Mouse (Mus musculus) hindbrain, embryonic 12.5 days (tissue): ENCODE measurements around the gene Tnpo3. TPM values are rescaled to one million over a fixed set of nuclear protein-coding genes. Genes with fewer than 3 reads are reported as not detected.

Experiments used
- ATAC-seq: fragments of 200-750 bp; cut with Nextera tagmentation; 2 replicates; pipeline ENCODE4 v1.8.0; 2017; ENCODE audit warnings: moderate TSS enrichment; ENCODE audit not compliant: low FRiP score
- H3K27ac ChIP-seq: fragments of 300-500 bp; sonication (generic); 2 replicates; pipeline ENCODE4 v1.5.1; 2016; ENCODE audit warnings: mild to moderate bottlenecking
- H3K27me3 ChIP-seq: fragments of 300-500 bp; sonication (generic); 2 replicates; pipeline ENCODE4 v1.6.1; 2016; ENCODE audit warnings: mild to moderate bottlenecking
- H3K36me3 ChIP-seq: fragments of 300-500 bp; sonication (generic); 2 replicates; pipeline ENCODE4 v1.6.1; 2016; ENCODE audit warnings: mild to moderate bottlenecking
- H3K4me1 ChIP-seq: fragments of 300-500 bp; sonication (generic); 2 replicates; pipeline ENCODE4 v1.6.1; 2016
- H3K4me2 ChIP-seq: fragments of 300-500 bp; sonication (generic); replicated peaks from 2 replicates; pipeline ENCODE4 v1.6.1; 2016; ENCODE audit warnings: mild to moderate bottlenecking
- H3K4me3 ChIP-seq: fragments of 300-500 bp; sonication (generic); 2 replicates; pipeline ENCODE4 v1.5.1; 2016; ENCODE audit warnings: mild to moderate bottlenecking
- H3K9ac ChIP-seq: fragments of 300-500 bp; sonication (generic); 2 replicates; pipeline ENCODE4 v1.6.1; 2016; ENCODE audit warnings: mild to moderate bottlenecking, moderate library complexity
- H3K9me3 ChIP-seq: fragments of 300-500 bp; sonication (generic); replicated peaks from 2 replicates; pipeline ENCODE4 v1.6.1; 2016; ENCODE audit warnings: mild to moderate bottlenecking
- WGBS: fragments of 180-500 bp; shearing (Covaris S2); methylation state at CpG from one replicate; pipeline ENCODE4 v1.1.7; 2016; 5-methylcytosine and 5-hydroxymethylcytosine counted together
- polyA plus RNA-seq: library from polyadenylated mRNA; unstranded; fragments of >200 nt; fragmentation: Nextera tagmentation; extraction: Ambion mirVana; gene quantifications from 2 replicates; pipeline ENCODE4 v1.2.1, GENCODE M21; 2016

Gene Tnpo3
- polyA plus RNA-seq, 1 experiment from 2014 or later: 107 TPM

DNA sequence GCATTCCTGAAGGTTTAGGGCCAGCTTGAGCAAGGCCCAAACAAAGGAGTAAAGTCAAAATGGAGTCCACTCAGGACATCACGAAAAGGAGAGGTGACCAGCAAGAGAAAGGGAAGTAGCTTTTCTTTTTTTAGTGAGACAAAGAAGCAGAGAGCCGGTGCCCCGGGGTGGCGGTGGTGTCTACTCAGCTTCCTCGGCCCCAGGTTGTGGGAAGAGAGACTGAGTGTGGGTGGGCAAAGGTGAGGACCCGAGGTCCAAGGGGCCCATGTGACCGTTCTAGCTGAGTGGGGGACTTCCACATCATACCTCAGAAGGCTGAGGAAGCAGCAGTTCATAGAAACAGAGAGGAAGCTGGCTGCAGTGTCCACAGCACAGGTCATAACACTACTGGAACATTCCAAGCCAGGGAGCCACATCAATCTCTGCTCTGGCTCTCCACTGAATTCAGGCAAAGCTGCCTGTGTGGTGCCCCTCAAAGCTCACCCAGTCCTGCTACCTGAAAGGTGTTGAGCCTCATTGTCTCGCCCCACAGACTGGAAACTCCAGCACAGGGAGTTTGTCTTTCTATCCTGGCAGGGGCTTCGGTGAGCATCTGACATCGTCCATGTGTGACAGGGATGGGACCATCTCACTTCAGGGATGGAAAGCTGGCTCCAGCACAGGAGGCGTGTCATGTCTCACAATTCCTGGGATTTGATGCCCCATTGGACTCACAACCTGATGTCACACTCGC, 86.2 kb downstream of the Tnpo3 start:
- Histone ChIP-seq H3K27me3 (peaks cover 38% of the 10 kb centered on the region), H3K36me3 (no peaks in the 10 kb centered on the region), H3K4me1 (peaks cover 22% of the 10 kb centered on the region), H3K27ac (no peak overlapping the region), H3K9ac (no peak overlapping the region), H3K9me3 (peaks cover 4% of the 10 kb centered on the region; the same call in 1 of the 2 replicates), H3K4me3 (no peak overlapping the region), H3K4me2 (no peak overlapping the region)
- ATAC-seq: no peak
- WGBS: 76% methylated on average over 12 of the region's 12 CpGs

DNA sequence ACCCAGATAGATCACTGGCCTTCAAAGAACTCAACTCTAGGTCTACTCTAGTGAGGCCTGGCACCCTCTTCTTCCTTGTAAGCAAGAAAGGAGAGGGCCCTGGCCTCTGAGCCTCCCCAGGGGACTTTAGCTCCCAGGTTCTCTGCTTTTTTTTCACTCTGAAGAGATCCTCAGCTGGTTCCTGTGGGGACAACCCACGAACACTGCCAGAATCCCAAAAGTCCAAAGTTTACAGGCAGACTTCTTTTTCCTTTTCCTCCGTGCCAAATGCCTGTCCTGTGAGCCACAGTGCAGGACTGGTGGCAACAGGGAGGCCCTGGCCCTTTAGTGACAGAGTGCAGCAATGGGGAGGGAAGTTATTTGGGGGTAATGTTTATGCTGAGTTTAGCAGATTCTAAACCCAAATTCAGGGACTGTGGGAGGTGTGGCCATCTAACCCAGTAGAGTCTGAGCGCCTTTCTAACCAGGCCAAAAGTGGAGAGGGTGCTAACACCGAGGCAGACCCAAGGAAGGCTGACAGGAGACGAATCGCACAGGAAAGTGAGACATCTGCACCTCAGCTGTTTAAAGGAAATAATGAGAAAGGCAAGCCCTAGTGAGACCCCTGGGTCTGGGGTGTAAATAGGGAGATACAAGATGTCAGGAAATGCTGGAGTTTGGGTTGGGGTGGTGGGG, 86.9 kb downstream of the Tnpo3 start:
- no peak overlapping the region for H3K27ac ChIP-seq
- peaks cover 31% of the 10 kb centered on the region for H3K27me3 ChIP-seq
- 68% methylated on average over 6 of the region's 6 CpGs for WGBS
- no peak for ATAC-seq
- no peak overlapping the region for H3K4me3 ChIP-seq
- H3K9ac ChIP-seq: no peak overlapping the region
- peaks cover 15% of the 10 kb centered on the region for H3K4me1 ChIP-seq
- H3K4me2 ChIP-seq: no peak overlapping the region
- no peaks in the 10 kb centered on the region for H3K36me3 ChIP-seq
- H3K9me3 ChIP-seq: peaks cover 4% of the 10 kb centered on the region; the same call in 1 of the 2 replicates

GRCm38 (mm10) chr6:29517139-29517538, 92.5 kb downstream of the Tnpo3 start:
- WGBS: 8% methylated on average over 5 of the region's 5 CpGs
- Histone ChIP-seq H3K9me3 (no peaks in the 10 kb centered on the region), H3K4me3 (no peak overlapping the region), H3K4me2 (no peak overlapping the region), H3K36me3 (no peaks in the 10 kb centered on the region), H3K4me1 (peaks cover 5% of the 10 kb centered on the region), H3K27ac (no peak overlapping the region), H3K27me3 (peaks cover 13% of the 10 kb centered on the region; the same call in 1 of the 2 replicates), H3K9ac (no peak overlapping the region)
- ATAC-seq: peak; percentile 49; the same call in 1 of the 2 replicates

DNA sequence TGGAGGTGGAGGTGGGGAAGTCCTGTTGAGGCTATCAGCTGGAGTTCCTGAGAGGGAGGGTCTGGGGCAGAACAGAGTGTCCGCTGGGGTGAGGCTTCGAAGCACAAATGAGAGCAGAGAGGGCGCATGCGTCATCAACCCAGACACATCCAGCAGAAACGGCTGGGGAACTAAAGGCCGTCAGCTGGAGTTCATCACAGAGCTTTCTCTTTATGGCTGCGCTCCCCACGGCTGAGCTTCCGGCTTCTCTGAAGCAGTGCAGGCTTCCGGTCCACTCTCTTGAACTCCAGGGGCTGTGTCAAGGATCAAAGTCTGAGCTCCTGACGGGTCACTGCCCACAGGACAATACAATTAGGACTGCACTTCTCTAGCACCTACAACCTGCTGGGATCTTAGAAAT, 96.4 kb downstream of the Tnpo3 start:
- H3K9me3 ChIP-seq: no peaks in the 10 kb centered on the region
- H3K4me1 ChIP-seq: peaks cover 5% of the 10 kb centered on the region
- no peaks in the 10 kb centered on the region for H3K36me3 ChIP-seq
- no peak overlapping the region for H3K27ac ChIP-seq
- peak; percentile 55 for ATAC-seq
- H3K27me3 ChIP-seq: peaks cover 33% of the 10 kb centered on the region
- peak overlapping the region; percentile 25; the same call in 1 of the 2 replicates for H3K9ac ChIP-seq
- WGBS: 1% methylated on average over 11 of the region's 11 CpGs
- H3K4me2 ChIP-seq: peak overlapping the region; percentile 47
- 0 out of 2 replicates have a peak overlapping the region, but pooled peaks have one; percentile 9 for H3K4me3 ChIP-seq

- H3K4me2 ChIP-seq: no peak overlapping the region
- H3K27me3 ChIP-seq: peaks cover 58% of the 10 kb centered on the region
- H3K9me3 ChIP-seq: no peaks in the 10 kb centered on the region
- H3K4me3 ChIP-seq: no peak overlapping the region
- no peak overlapping the region for H3K27ac ChIP-seq
- 52% methylated on average over 2 of the region's 2 CpGs for WGBS
- H3K9ac ChIP-seq: no peak overlapping the region
- no peaks in the 10 kb centered on the region for H3K36me3 ChIP-seq
- peaks cover 14% of the 10 kb centered on the region for H3K4me1 ChIP-seq
- no peak for ATAC-seq
These were observed 100.6 kb downstream of the Tnpo3 start for GRCm38 (mm10) chr6:29509086-29509485.

GRCm38 (mm10) chr6:29507447-29508309, 102.0 kb downstream of the Tnpo3 start, which contains the start of gene Kcp:
Kcp (minus strand) TSS chr6:29507952.
- peak within 1 kb of the TSS; percentile 49 for H3K4me3 ChIP-seq
- H3K9me3 ChIP-seq: no peaks in the 10 kb centered on the region
- WGBS: under 1% methylated on average over 44 of the region's 47 CpGs
- peak; percentile 69 for ATAC-seq
- H3K4me1 ChIP-seq: peaks cover 9% of the 10 kb centered on the region
- peak within 1 kb of the TSS; percentile 65 for H3K4me2 ChIP-seq
- H3K9ac ChIP-seq: peak within 1 kb of the TSS; percentile 62
- peaks cover 58% of the 10 kb centered on the region for H3K27me3 ChIP-seq
- H3K36me3 ChIP-seq: no peaks in the 10 kb centered on the region
- no peak within 1 kb of the TSS for H3K27ac ChIP-seq

GRCm38 (mm10) chr6:29506834-29507233, 102.9 kb downstream of the Tnpo3 start:
- Histone ChIP-seq H3K9ac (peak overlapping the region; percentile 62; the same call in 1 of the 2 replicates), H3K27me3 (peaks cover 54% of the 10 kb centered on the region), H3K4me3 (peak overlapping the region; percentile 49), H3K36me3 (no peaks in the 10 kb centered on the region), H3K4me1 (peaks cover 9% of the 10 kb centered on the region), H3K4me2 (peak overlapping the region; percentile 65), H3K9me3 (no peaks in the 10 kb centered on the region), H3K27ac (no peak overlapping the region)
- 27% methylated on average over 8 of the region's 8 CpGs for WGBS
- ATAC-seq: 0 out of 2 replicates have a peak, but pooled peaks have one; percentile 27

GRCm38 (mm10) chr6:29505493-29505892, 104.2 kb downstream of the Tnpo3 start:
- Histone ChIP-seq H3K27ac (no peak overlapping the region), H3K4me3 (no peak overlapping the region), H3K36me3 (no peaks in the 10 kb centered on the region), H3K4me2 (no peak overlapping the region), H3K4me1 (peaks cover 9% of the 10 kb centered on the region), H3K27me3 (peaks cover 60% of the 10 kb centered on the region), H3K9ac (no peak overlapping the region), H3K9me3 (no peaks in the 10 kb centered on the region)
- 82% methylated on average over 5 of the region's 5 CpGs for WGBS
- ATAC-seq: no peak

- H3K27me3 ChIP-seq: peaks cover 52% of the 10 kb centered on the region
- 97% methylated on average over 1 of the region's 1 CpGs for WGBS
- H3K36me3 ChIP-seq: no peaks in the 10 kb centered on the region
These were observed 108.1 kb downstream of the Tnpo3 start for GRCm38 (mm10) chr6:29501599-29501998.

DNA sequence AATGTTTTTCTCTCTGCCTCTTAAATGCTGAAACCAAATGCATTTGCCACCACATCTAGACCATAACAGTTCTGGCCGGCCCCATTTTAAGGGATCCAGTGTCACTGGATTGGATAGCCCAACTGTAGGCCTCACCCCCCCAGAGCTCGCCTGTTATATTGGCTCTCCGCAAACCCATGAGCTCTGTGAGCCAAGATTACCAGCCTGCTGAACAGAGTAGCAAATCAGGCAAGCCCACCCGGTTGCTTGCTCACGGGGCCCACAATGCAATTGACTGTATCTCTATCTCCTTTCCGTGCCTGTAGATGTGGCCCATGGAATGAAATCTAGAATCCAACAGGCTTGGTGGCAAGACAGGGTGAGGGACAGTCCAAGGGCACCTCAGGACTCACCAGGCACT, 108.9 kb downstream of the Tnpo3 start:
- Histone ChIP-seq H3K27me3 (peaks cover 52% of the 10 kb centered on the region), H3K4me3 (no peak overlapping the region)

More at GRCm38 (mm10) chr6:29501599-29501998, 108.1 kb downstream of the Tnpo3 start:
- Histone ChIP-seq H3K4me2 (no peak overlapping the region), H3K4me3 (no peak overlapping the region), H3K4me1 (no peaks in the 10 kb centered on the region), H3K27ac (no peak overlapping the region), H3K9ac (no peak overlapping the region), H3K9me3 (no peaks in the 10 kb centered on the region)
- no peak for ATAC-seq

GRCm38 (mm10) chr6:29500177-29500576, 109.5 kb downstream of the Tnpo3 start:
- Histone ChIP-seq H3K36me3 (no peaks in the 10 kb centered on the region), H3K27me3 (peaks cover 52% of the 10 kb centered on the region), H3K9me3 (no peaks in the 10 kb centered on the region), H3K27ac (no peak overlapping the region), H3K4me1 (0 out of 2 replicates have a peak, but pooled peaks cover 5% of the 10 kb centered on the region), H3K4me3 (no peak overlapping the region), H3K4me2 (no peak overlapping the region), H3K9ac (no peak overlapping the region)
- 94% methylated on average over 7 of the region's 7 CpGs for WGBS
- ATAC-seq: no peak

More for the DNA sequence above, 108.9 kb downstream of the Tnpo3 start:
- no peaks in the 10 kb centered on the region for H3K9me3 ChIP-seq
- 0 out of 2 replicates have a peak, but pooled peaks cover 5% of the 10 kb centered on the region for H3K4me1 ChIP-seq
- no peak overlapping the region for H3K4me2 ChIP-seq
- H3K36me3 ChIP-seq: no peaks in the 10 kb centered on the region
- no peak for ATAC-seq
- 88% methylated on average over 6 of the region's 6 CpGs for WGBS
- H3K27ac ChIP-seq: no peak overlapping the region
- no peak overlapping the region for H3K9ac ChIP-seq

DNA sequence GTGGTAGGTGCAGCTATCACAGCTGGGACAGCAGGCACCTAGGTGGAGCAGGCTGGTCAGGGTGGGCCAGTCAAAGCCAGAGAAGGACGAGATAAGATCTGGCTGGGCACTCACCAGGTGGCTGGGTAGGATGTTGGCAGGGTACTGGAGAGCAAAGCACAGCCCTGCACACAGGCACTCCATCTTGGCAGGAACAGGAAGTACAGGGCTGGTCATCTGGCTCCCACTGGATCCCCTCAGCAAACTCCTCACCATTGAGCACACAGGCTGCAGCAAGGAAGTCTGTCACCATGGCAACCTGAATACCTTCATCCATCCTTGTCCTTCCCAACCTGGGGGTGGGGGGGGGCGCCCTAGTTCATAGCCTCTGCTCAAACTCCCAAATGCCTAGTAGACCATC, 111.9 kb downstream of the Tnpo3 start:
- Histone ChIP-seq H3K27me3 (peaks cover 56% of the 10 kb centered on the region), H3K27ac (no peak overlapping the region), H3K4me2 (no peak overlapping the region), H3K9ac (no peak overlapping the region), H3K36me3 (no peaks in the 10 kb centered on the region), H3K9me3 (no peaks in the 10 kb centered on the region), H3K4me3 (no peak overlapping the region), H3K4me1 (0 out of 2 replicates have a peak, but pooled peaks cover 5% of the 10 kb centered on the region)
- WGBS: 30% methylated on average over 2 of the region's 2 CpGs
- no peak for ATAC-seq
